Mouse (Mus musculus) right cerebral cortex, adult 18-20 months (tissue): ENCODE measurements around the gene Kif15.

Experiments used
- DNase-seq: peaks from one replicate; pipeline ENCODE4 v3.0.0; 2022; ENCODE audit warnings: mixed read lengths

Gene Kif15

GRCm38 (mm10) chr9:122950643-122951475, at the start of gene Kif15, which contains the start of gene 1110059G10Rik:
Gene Kif15 (plus strand): TSS chr9:122951046.
Gene 1110059G10Rik (minus strand): TSS chr9:122951000.
- DNase-seq, result peak; percentile 91

GRCm38 (mm10) chr9:122901047-122901446, 49.8 kb upstream of the Kif15 start:
- DNase-seq, result no peak

- peak; percentile 35 for DNase-seq
These were observed 47.9 kb upstream of the Kif15 start for GRCm38 (mm10) chr9:122902717-122903535.

- DNase-seq, result no peak
These were observed 28.4 kb upstream of the Kif15 start for GRCm38 (mm10) chr9:122922436-122922835.

GRCm38 (mm10) chr9:122922936-122923381, 27.9 kb upstream of the Kif15 start, which contains the start of gene Zfp105:
Gene Zfp105 (plus strand): TSS chr9:122923072.
- DNase-seq, result peak; percentile 70

- no peak for DNase-seq
These were observed 21.9 kb upstream of the Kif15 start for GRCm38 (mm10) chr9:122928915-122929314.

- no peak for DNase-seq
These were observed 47.8 kb downstream of the Kif15 start for GRCm38 (mm10) chr9:122998406-122999192.

GRCm38 (mm10) chr9:122999193-122999586, 48.3 kb downstream of the Kif15 start:
- no peak for DNase-seq

- no peak for DNase-seq
These were observed 53.9 kb downstream of the Kif15 start for GRCm38 (mm10) chr9:123004718-123005117.

- no peak for DNase-seq
These were observed 55.2 kb downstream of the Kif15 start for GRCm38 (mm10) chr9:123006071-123006470.

GRCm38 (mm10) chr9:123020995-123021631, 70.3 kb downstream of the Kif15 start, which contains the start of gene Tmem42:
Gene Tmem42 (plus strand): TSS chr9:123021326.
- peak; percentile 89 for DNase-seq

GRCm38 (mm10) chr9:123021636-123022379, 71.0 kb downstream of the Kif15 start:
- no peak for DNase-seq

GRCm38 (mm10) chr9:123024201-123024600, 73.4 kb downstream of the Kif15 start:
- no peak for DNase-seq

- DNase-seq, result no peak
These were observed 80.8 kb downstream of the Kif15 start for GRCm38 (mm10) chr9:123031496-123032246.

GRCm38 (mm10) chr9:123034426-123034825, 83.6 kb downstream of the Kif15 start, which contains the start of gene Tgm4:
Gene Tgm4 (plus strand): TSS chr9:123034726.
- DNase-seq, result no peak

- no peak for DNase-seq
These were observed 96.8 kb downstream of the Kif15 start for GRCm38 (mm10) chr9:123047665-123048064.

GRCm38 (mm10) chr9:123058724-123059292, 108.0 kb downstream of the Kif15 start:
- no peak for DNase-seq

GRCm38 (mm10) chr9:123060172-123060571, 109.3 kb downstream of the Kif15 start:
- no peak for DNase-seq
